Mouse (Mus musculus) testis, postnatal 10 days (tissue): ENCODE measurements around the gene Runx3.

ENCODE experiments used
- DNase-seq: peaks from one replicate; pipeline ENCODE4 v3.0.0; 2021; ENCODE audit warnings: low spot score

The Runx3 gene

GRCm38 (mm10) chr4:135151111-135151987, 30.9 kb downstream of the Runx3 start:
- no peak for DNase-seq

GRCm38 (mm10) chr4:135151988-135152594, 31.6 kb downstream of the Runx3 start:
- DNase-seq = no peak

GRCm38 (mm10) chr4:135152834-135153259, 32.4 kb downstream of the Runx3 start:
- DNase-seq = no peak

GRCm38 (mm10) chr4:135153260-135154088, 33.0 kb downstream of the Runx3 start:
- DNase-seq = no peak

- DNase-seq = no peak
Observed at GRCm38 (mm10) chr4:135154089-135154949, 33.9 kb downstream of the Runx3 start.

- no peak for DNase-seq
Observed at GRCm38 (mm10) chr4:135155106-135155800, 34.8 kb downstream of the Runx3 start.

GRCm38 (mm10) chr4:135155805-135156469, 35.5 kb downstream of the Runx3 start:
- DNase-seq = no peak

- DNase-seq = no peak
Observed at GRCm38 (mm10) chr4:135156531-135156930, 36.1 kb downstream of the Runx3 start.

- DNase-seq = no peak
Observed at GRCm38 (mm10) chr4:135157329-135157728, 36.9 kb downstream of the Runx3 start.

GRCm38 (mm10) chr4:135158724-135159409, 38.4 kb downstream of the Runx3 start:
- no peak for DNase-seq

- DNase-seq = no peak
Observed at GRCm38 (mm10) chr4:135159663-135160062, 39.2 kb downstream of the Runx3 start.

- DNase-seq = no peak
Observed at GRCm38 (mm10) chr4:135160168-135160567, 39.7 kb downstream of the Runx3 start.

- no peak for DNase-seq
Observed at GRCm38 (mm10) chr4:135161441-135161840, 41.0 kb downstream of the Runx3 start.

GRCm38 (mm10) chr4:135165761-135166160, 45.3 kb downstream of the Runx3 start:
- DNase-seq = no peak

- no peak for DNase-seq
Observed at GRCm38 (mm10) chr4:135166413-135167225, 46.2 kb downstream of the Runx3 start.

GRCm38 (mm10) chr4:135167816-135168527, 47.5 kb downstream of the Runx3 start:
- no peak for DNase-seq

- DNase-seq = no peak
Observed at GRCm38 (mm10) chr4:135169096-135169495, 48.6 kb downstream of the Runx3 start.

- DNase-seq = no peak
Observed at GRCm38 (mm10) chr4:135169501-135169900, 49.0 kb downstream of the Runx3 start.
